In genomic region chr7:99674890-99675289, GRCm38 (mm10) we compare ENCODE assay signal across 16 mouse cellular contexts. TPM values are rescaled to one million over a fixed set of nuclear protein-coding genes. Genes with fewer than 3 reads are reported as not detected.
DNase-seq lines count a peak whose midpoint lies in the region.
"Had no signal": no experiment of that assay in that cellular context is flagged by ENCODE, and none has a peak within 500 bp of the region (broad histone marks: within the 10 kb centered on the region; RNA-seq: fewer than 3 reads in every experiment).

No protein-coding gene starts in this region.

- DNase-seq in adrenal gland, adult 2 months: peak; percentile 31
- DNase-seq in adrenal gland, adult (ENCODE audit: inconsistent age in 2 of 2, low spot score in 1 of 2): no peak
- peak; percentile 35 for DNase-seq in layer of hippocampus, adult 9-10 months (ENCODE audit: low spot score)
- DNase-seq in layer of hippocampus, postnatal 36 days: no peak
- DNase-seq in spleen, postnatal 36 days (ENCODE audit: low spot score in 2 of 2): peak; percentile 51 to 59
- DNase-seq in spleen, postnatal 4 days (ENCODE audit: low spot score in 2 of 2): no peak
- DNase-seq in cerebellum, postnatal 36 days: no peak
- no peak for DNase-seq in cerebellum, adult 11-12 months
- DNase-seq: kidney, postnatal 25 days had no signal

RNA-seq across cellular contexts. Expression of gene Slco2b1, which starts 36.2 kb away (rescaled TPM):
- total RNA-seq in adrenal gland, adult 2 months (2021): 10 to 100 TPM; 22.9 to 23.0 TPM
- 34.6 and 49.7 TPM in 2 replicates for polyA plus RNA-seq in adrenal gland, adult 2 months (2012; rRNA removed)
- 10 to 100 TPM; 10.4 to 13.7 TPM for total RNA-seq in layer of hippocampus, postnatal 36 days (2021)

RNA-seq across cellular contexts. Expression of gene Tpbgl, which starts 48.0 kb away (rescaled TPM):
- 10 to 100 TPM; 21.6 to 25.3 TPM for total RNA-seq in adrenal gland, adult 2 months (2021)
- 71.2 and 81.0 TPM in 2 replicates for polyA plus RNA-seq in adrenal gland, adult 2 months (2012; rRNA removed)
- 1 to 10 TPM; 5.3 to 6.0 TPM for total RNA-seq in layer of hippocampus, postnatal 36 days (2021)
- polyA plus RNA-seq: G1E, myocyte had no signal

RNA-seq across cellular contexts. Expression of gene Olfr520, which starts 55.2 kb away (rescaled TPM):
- not detected for total RNA-seq in adrenal gland, adult 2 months (2021)
- not detected in 2 replicates for polyA plus RNA-seq in adrenal gland, adult 2 months (2012; rRNA removed)
- under 1 TPM in 1 of 2 experiments, not detected in 1; 0.62 TPM for total RNA-seq in layer of hippocampus, postnatal 36 days (2021)
- total RNA-seq: hindbrain, postnatal 0 days had no signal
- polyA plus RNA-seq: G1E; heart, embryonic 15.5 days; hindbrain, postnatal 0 days; limb, embryonic 13.5 days; lung, embryonic 16.5 days; myocyte; thymus, postnatal 0 days had no signal

Comparison
In these comparisons a context has a peak if more than half of its experiments do, and no peak if none do; other contexts are left out.
1. DNase-seq: peak in adrenal gland, adult 2 months (single experiment), layer of hippocampus, adult 9-10 months (single experiment) and spleen, postnatal 36 days (2 of 2); none in adrenal gland, adult (0 of 2), layer of hippocampus, postnatal 36 days (0 of 2), spleen, postnatal 4 days (0 of 2), cerebellum, postnatal 36 days (0 of 2) and cerebellum, adult 11-12 months (single experiment).